Mouse (Mus musculus): ENCODE measurements at regions not wholly inside any gene's neighbourhood (a gene's known extent, or its start where the extent isn't known, plus 50 kb on each side); places are given as distances from the start of the nearest gene placed in this dataset.

DNA sequence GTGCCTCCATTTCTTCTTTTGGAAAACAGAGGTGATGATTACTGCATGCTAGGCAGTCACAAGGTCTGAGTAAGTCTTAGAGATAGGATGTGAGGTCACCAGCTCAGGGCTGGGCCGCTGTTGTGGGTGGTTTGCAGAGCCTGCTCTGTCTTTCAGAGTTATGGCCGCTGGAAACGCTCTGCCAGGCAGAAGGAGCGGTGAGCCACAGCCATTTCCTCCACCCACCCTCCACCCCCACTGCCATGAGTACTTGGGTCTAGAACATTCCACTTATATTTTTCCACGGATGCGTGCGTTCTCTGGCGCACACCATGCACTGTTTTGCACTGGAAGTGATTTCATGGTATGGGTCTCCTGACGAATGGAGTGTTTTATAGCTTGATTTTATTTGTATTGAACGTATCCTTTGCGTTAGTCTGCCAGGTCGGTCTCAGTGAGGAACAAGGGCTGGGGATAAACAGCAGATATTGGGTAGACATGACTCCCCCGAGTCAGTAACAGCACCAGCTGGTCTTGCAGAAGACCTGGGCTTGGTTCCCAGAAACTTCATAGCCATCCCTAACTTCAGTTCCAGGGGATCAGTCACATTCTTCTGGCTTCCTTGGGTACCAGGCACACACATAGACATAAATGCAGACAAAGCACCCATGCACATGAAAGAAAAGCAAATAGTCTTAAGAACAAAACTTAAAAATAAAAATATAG, 300.8 kb downstream of the Med13l start:
- Histone ChIP-seq H3K36me3 (no peaks in the 10 kb centered on the region), H3K27me3 (replicated peaks) (no peaks in the 10 kb centered on the region), H3K4me2 (no peak overlapping the region), H3K9ac (no peak overlapping the region), H3K27ac (no peak overlapping the region), H3K9me3 (no peaks in the 10 kb centered on the region), H3K4me3 (replicated peaks) (no peak overlapping the region), H3K4me1 (no peaks in the 10 kb centered on the region)
- WGBS, result 84% methylated on average over 13 of the region's 13 CpGs
- no peak for ATAC-seq (ENCODE audit: insufficient read depth, low FRiP score, low read depth)

DNA sequence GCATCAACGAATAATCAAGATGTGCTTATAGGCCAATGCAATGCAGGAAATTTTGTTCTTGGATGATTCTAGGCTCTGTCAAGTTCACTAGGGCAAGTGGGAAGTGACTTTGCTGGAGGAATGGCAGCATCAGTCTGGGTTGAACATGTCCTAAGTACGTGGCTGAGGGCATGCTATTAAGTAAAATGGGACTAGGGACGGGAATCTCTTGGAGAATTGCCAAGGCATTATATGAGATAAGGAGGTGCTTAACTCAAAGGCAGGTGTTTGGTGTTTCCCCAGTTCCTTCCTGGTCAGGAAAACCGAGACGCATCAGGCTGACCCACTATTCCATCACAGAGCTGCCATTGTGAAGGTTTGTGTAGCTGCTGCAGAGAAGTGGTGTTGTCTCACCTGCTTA, 307.0 kb downstream of the Med13l start:
- Histone ChIP-seq H3K4me1 (no peaks in the 10 kb centered on the region), H3K9ac (no peak overlapping the region), H3K27ac (no peak overlapping the region), H3K9me3 (no peaks in the 10 kb centered on the region), H3K4me3 (replicated peaks) (no peak overlapping the region), H3K36me3 (no peaks in the 10 kb centered on the region), H3K4me2 (no peak overlapping the region), H3K27me3 (replicated peaks) (no peaks in the 10 kb centered on the region)
- 78% methylated on average over 5 of the region's 5 CpGs for WGBS
- ATAC-seq (ENCODE audit: insufficient read depth, low FRiP score, low read depth), result no peak

GRCm38 (mm10) chr5:118869330-118869729, 308.9 kb downstream of the Med13l start:
- H3K4me3 ChIP-seq (replicated peaks), result no peak overlapping the region
- no peaks in the 10 kb centered on the region for H3K36me3 ChIP-seq
- ATAC-seq (ENCODE audit: insufficient read depth, low FRiP score, low read depth), result no peak
- no peak overlapping the region for H3K27ac ChIP-seq
- 86% methylated on average over 9 of the region's 9 CpGs for WGBS
- no peaks in the 10 kb centered on the region for H3K4me1 ChIP-seq
- no peak overlapping the region for H3K9ac ChIP-seq
- no peak overlapping the region for H3K4me2 ChIP-seq
- H3K27me3 ChIP-seq (replicated peaks), result 0 out of 2 replicates have a peak, but pooled peaks cover 4% of the 10 kb centered on the region
- no peaks in the 10 kb centered on the region for H3K9me3 ChIP-seq

GRCm38 (mm10) chr5:118873871-118874270, 313.4 kb downstream of the Med13l start:
- no peaks in the 10 kb centered on the region for H3K9me3 ChIP-seq
- H3K4me3 ChIP-seq (replicated peaks), result no peak overlapping the region
- H3K27me3 ChIP-seq (replicated peaks), result peaks cover 21% of the 10 kb centered on the region
- H3K36me3 ChIP-seq, result no peaks in the 10 kb centered on the region
- ATAC-seq (ENCODE audit: insufficient read depth, low FRiP score, low read depth), result no peak
- H3K4me1 ChIP-seq, result peaks cover 8% of the 10 kb centered on the region; the same call in 1 of the 2 replicates
- 51% methylated on average over 7 of the region's 7 CpGs for WGBS
- no peak overlapping the region for H3K27ac ChIP-seq
- H3K9ac ChIP-seq, result no peak overlapping the region
- no peak overlapping the region for H3K4me2 ChIP-seq

- no peak for ATAC-seq (ENCODE audit: insufficient read depth, low FRiP score, low read depth)
- no peak overlapping the region for H3K4me3 ChIP-seq (replicated peaks)
- no peak overlapping the region for H3K27ac ChIP-seq
- H3K9me3 ChIP-seq, result no peaks in the 10 kb centered on the region
- H3K4me2 ChIP-seq, result no peak overlapping the region
- no peaks in the 10 kb centered on the region for H3K36me3 ChIP-seq
- WGBS, result 60% methylated on average over 10 of the region's 10 CpGs
- no peak overlapping the region for H3K9ac ChIP-seq
- peaks cover 27% of the 10 kb centered on the region for H3K27me3 ChIP-seq (replicated peaks)
- peaks cover 12% of the 10 kb centered on the region for H3K4me1 ChIP-seq
Measured at GRCm38 (mm10) chr5:118875096-118875637, 314.7 kb downstream of the Med13l start.

DNA sequence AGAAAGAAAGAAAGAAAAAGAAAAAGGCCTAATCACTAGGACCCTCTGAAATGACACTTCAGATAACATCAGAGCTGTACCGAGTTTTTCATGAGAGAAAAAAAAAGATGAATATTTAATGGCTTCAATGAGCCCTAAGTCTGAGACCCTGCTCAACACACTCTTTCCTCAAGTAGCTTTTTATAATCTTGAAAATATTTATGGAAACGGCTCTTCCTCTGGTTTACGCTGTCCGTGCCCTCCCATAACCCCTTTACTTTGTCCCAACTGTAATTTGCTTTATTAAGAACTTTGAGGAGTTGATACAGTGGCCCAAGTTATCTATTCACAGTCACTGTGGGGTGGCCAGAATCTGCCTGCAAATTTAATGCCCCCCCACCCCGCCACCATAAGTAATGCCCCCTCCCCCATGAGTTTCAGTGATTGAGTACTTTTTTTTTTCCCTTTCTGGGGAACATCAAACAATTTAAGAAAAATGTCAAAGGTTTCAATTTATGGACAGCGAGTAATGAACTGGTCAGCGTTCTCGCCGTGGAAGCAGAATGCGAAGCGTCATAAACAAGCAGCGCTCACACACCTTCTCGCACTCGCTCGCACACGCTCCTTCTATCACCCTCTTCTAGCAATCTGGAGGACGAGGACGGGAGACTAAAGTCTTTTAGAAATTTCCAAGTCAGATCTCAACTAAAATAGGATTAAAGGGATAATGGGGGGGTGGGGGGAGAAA, 316.3 kb downstream of the Med13l start:
- Histone ChIP-seq H3K27me3 (replicated peaks) (peaks cover 27% of the 10 kb centered on the region), H3K4me2 (peak overlapping the region; percentile 53), H3K27ac (no peak overlapping the region), H3K36me3 (no peaks in the 10 kb centered on the region), H3K9ac (no peak overlapping the region), H3K9me3 (no peaks in the 10 kb centered on the region), H3K4me1 (peaks cover 12% of the 10 kb centered on the region), H3K4me3 (replicated peaks) (peak overlapping the region; percentile 28)
- 11% methylated on average over 18 of the region's 18 CpGs for WGBS
- no peak for ATAC-seq (ENCODE audit: insufficient read depth, low FRiP score, low read depth)

DNA sequence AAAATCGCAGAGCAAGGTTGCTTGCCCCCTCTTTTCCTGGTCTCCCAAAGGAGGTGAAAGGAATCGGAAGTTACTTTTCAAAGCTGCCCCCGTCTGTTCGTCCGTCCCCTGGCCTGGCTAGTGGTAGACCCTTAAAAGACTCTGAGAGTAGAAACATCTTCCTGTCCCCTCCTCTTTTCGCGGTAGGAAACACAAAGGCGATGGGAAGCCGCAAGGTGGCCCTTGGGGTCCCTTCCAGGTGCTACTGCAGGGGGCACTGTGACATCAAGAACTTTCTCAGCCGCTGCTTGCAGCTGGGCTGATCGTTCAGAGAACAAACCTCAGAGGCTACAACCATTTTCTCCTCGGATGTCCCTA, 316.8 kb downstream of the Med13l start:
- Histone ChIP-seq H3K36me3 (no peaks in the 10 kb centered on the region), H3K4me1 (peaks cover 12% of the 10 kb centered on the region), H3K27ac (no peak overlapping the region), H3K9me3 (no peaks in the 10 kb centered on the region), H3K27me3 (replicated peaks) (peaks cover 27% of the 10 kb centered on the region), H3K4me3 (replicated peaks) (peak overlapping the region; percentile 28), H3K9ac (no peak overlapping the region), H3K4me2 (peak overlapping the region; percentile 53)
- WGBS, result under 1% methylated on average over 12 of the region's 12 CpGs
- ATAC-seq (ENCODE audit: insufficient read depth, low FRiP score, low read depth), result peak; percentile 47

DNA sequence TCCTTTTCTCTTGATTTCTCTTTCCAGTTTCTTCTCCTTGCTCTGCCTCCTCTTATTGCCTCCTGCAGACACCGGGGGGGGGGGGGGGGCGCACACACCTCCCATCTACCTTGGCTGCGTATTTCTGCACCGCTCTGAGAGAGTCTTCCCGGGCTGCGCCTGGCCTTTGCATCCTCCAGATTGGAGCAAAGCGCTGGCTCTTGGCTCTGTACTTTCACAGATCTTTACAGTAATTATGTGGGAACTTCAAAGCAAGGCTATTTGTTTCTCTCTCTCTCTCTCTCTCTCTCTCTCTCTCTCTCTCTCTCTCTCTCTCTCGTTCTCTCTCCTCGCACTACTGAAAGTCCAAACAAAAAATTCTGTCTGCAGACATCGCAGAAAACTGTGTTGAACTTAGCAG, 317.4 kb downstream of the Med13l start:
- Histone ChIP-seq H3K9me3 (no peaks in the 10 kb centered on the region), H3K4me3 (replicated peaks) (no peak overlapping the region), H3K36me3 (no peaks in the 10 kb centered on the region), H3K9ac (no peak overlapping the region), H3K27ac (no peak overlapping the region), H3K4me2 (peak overlapping the region; percentile 53; the same call in 1 of the 2 replicates), H3K27me3 (replicated peaks) (peaks cover 27% of the 10 kb centered on the region), H3K4me1 (peaks cover 12% of the 10 kb centered on the region)
- ATAC-seq (ENCODE audit: insufficient read depth, low FRiP score, low read depth), result no peak
- 18% methylated on average over 10 of the region's 10 CpGs for WGBS

GRCm38 (mm10) chr5:118878722-118879121, 318.2 kb downstream of the Med13l start:
- 38% methylated on average over 10 of the region's 10 CpGs for WGBS
- H3K27me3 ChIP-seq (replicated peaks), result peaks cover 27% of the 10 kb centered on the region
- H3K9ac ChIP-seq, result no peak overlapping the region
- ATAC-seq (ENCODE audit: insufficient read depth, low FRiP score, low read depth), result no peak
- H3K9me3 ChIP-seq, result no peaks in the 10 kb centered on the region
- peaks cover 12% of the 10 kb centered on the region for H3K4me1 ChIP-seq
- H3K27ac ChIP-seq, result no peak overlapping the region
- H3K36me3 ChIP-seq, result no peaks in the 10 kb centered on the region
- no peak overlapping the region for H3K4me3 ChIP-seq (replicated peaks)
- H3K4me2 ChIP-seq, result no peak overlapping the region

GRCm38 (mm10) chr5:118879808-118880478, 319.5 kb downstream of the Med13l start:
- peaks cover 12% of the 10 kb centered on the region for H3K4me1 ChIP-seq
- H3K36me3 ChIP-seq, result no peaks in the 10 kb centered on the region
- ATAC-seq (ENCODE audit: insufficient read depth, low FRiP score, low read depth), result no peak
- WGBS, result 17% methylated on average over 13 of the region's 13 CpGs
- H3K27ac ChIP-seq, result no peak overlapping the region
- peaks cover 23% of the 10 kb centered on the region for H3K27me3 ChIP-seq (replicated peaks)
- H3K4me3 ChIP-seq (replicated peaks), result no peak overlapping the region
- H3K9ac ChIP-seq, result no peak overlapping the region
- no peak overlapping the region for H3K4me2 ChIP-seq
- H3K9me3 ChIP-seq, result no peaks in the 10 kb centered on the region

DNA sequence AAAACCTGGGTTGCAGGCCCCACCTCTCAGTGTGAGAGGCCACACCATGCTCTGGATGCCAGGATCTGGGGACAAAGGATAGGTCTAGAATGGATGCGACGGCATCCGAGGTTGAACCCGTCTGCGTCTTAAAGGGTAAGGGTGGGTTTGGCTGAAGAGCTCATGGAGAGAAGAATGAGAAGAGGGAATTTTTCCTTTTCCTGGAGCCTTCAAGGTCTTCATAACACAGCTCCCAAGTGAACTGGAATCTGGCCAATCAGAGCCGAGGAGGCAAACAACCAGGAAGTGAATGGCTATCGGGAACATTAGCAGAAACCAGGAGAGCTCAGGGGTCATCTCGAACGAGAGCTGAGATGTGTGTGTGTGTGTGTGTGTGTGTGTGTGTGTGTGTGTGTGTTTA, 320.1 kb downstream of the Med13l start:
- Histone ChIP-seq H3K4me1 (peaks cover 12% of the 10 kb centered on the region), H3K4me3 (replicated peaks) (no peak overlapping the region), H3K27ac (no peak overlapping the region), H3K36me3 (no peaks in the 10 kb centered on the region), H3K9ac (no peak overlapping the region), H3K27me3 (replicated peaks) (peaks cover 23% of the 10 kb centered on the region), H3K9me3 (no peaks in the 10 kb centered on the region), H3K4me2 (no peak overlapping the region)
- WGBS, result 63% methylated on average over 9 of the region's 9 CpGs
- no peak for ATAC-seq (ENCODE audit: insufficient read depth, low FRiP score, low read depth)

GRCm38 (mm10) chr5:118881886-118882285, 321.4 kb downstream of the Med13l start:
- ATAC-seq (ENCODE audit: insufficient read depth, low FRiP score, low read depth), result no peak

More at GRCm38 (mm10) chr5:118881886-118882285, 321.4 kb downstream of the Med13l start:
- Histone ChIP-seq H3K4me2 (no peak overlapping the region), H3K9me3 (no peaks in the 10 kb centered on the region), H3K4me3 (replicated peaks) (no peak overlapping the region), H3K4me1 (peaks cover 8% of the 10 kb centered on the region), H3K36me3 (no peaks in the 10 kb centered on the region), H3K9ac (no peak overlapping the region), H3K27ac (no peak overlapping the region), H3K27me3 (replicated peaks) (peaks cover 18% of the 10 kb centered on the region)
- 90% methylated on average over 8 of the region's 8 CpGs for WGBS
